In the genomic region with DNA sequence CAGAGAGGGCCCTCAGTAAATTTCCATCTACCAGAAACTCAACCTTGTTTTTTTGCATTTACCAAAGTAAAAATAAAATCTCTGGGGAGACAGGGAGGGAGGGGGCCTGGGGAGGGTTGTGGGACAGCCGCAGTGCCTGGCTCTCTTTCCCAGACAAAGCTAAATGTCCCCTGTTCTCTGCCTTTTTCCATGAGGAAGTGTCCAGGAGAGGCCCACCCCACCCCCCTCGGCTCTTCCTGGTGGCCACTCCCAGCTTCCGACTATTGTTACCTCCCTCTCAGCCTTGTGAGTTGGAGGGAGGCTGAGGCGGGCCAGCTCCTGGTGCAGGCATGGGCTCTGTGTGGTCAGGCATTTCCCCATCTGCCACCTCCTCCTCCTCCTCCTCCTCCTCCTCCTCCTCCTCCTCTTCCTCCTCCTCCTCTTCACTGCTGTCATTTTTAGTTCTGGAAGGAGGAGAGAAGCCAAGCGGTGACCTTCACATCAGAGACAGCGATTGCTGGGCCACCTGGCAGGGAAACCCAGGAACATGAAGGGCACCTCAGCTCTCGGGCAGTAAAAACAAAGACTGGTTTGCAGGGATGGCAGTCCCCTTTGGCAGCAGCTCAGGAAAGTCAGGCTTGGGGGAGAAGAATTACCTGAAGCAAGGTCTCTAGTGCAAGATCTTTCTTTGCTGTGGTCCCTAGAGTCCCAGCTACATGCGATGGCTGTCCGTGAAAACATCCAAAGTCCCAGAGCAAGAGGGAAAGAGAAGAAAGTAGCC, we compare ENCODE assay signal across 9 mouse cellular contexts.
DNase-seq lines count a peak whose midpoint lies in the region; ATAC-seq and TF ChIP-seq lines count a peak whose summit lies in the region.
"Had no signal": no experiment of that assay in that cellular context is flagged by ENCODE, and none has a peak within 500 bp of the region (broad histone marks: within the 10 kb centered on the region; RNA-seq: fewer than 3 reads in every experiment).

No protein-coding gene starts in this region.

- no peaks in the 10 kb centered on the region for H3K9me3 ChIP-seq in intestine, embryonic 15.5 days
- H3K9me3 ChIP-seq in liver, embryonic 11.5 days (ENCODE audit: control insufficient read depth, low read length): no peaks in the 10 kb centered on the region

- no peak overlapping the region for H3K4me2 ChIP-seq in intestine, embryonic 15.5 days (replicated peaks)
- no peak overlapping the region for H3K4me2 ChIP-seq in liver, embryonic 11.5 days

- no peaks in the 10 kb centered on the region for H3K27me3 ChIP-seq in intestine, embryonic 15.5 days (replicated peaks)
- no peaks in the 10 kb centered on the region for H3K27me3 ChIP-seq in liver, embryonic 11.5 days (replicated peaks; ENCODE audit: control insufficient read depth, insufficient read depth, low read length)

- ATAC-seq in intestine, embryonic 15.5 days: no peak
- ATAC-seq in liver, embryonic 11.5 days (replicated peaks; ENCODE audit: low FRiP score): 0 out of 2 replicates have a peak, but pooled peaks have one; percentile 11

- peak overlapping the region; percentile 88 for H3K27ac ChIP-seq in cortical plate, adult 2 months (ENCODE audit: insufficient read depth, low read length)
- H3K27ac ChIP-seq in intestine, embryonic 15.5 days: peak overlapping the region; percentile 89; the same call in 1 of the 2 replicates
- H3K27ac ChIP-seq in liver, embryonic 11.5 days (ENCODE audit: low read depth, low read length): peak overlapping the region; percentile 30; the same call in 1 of the 2 replicates

- 0 out of 2 replicates have a peak, but pooled peaks cover 5% of the 10 kb centered on the region for H3K4me1 ChIP-seq in cortical plate, adult 2 months (ENCODE audit: control insufficient read depth, insufficient read depth, low read length)
- peaks cover 64% of the 10 kb centered on the region for H3K4me1 ChIP-seq in intestine, embryonic 15.5 days (replicated peaks)
- H3K4me1 ChIP-seq in liver, embryonic 11.5 days (replicated peaks; ENCODE audit: control insufficient read depth, insufficient read depth, low read length): peaks cover 50% of the 10 kb centered on the region

- no peaks in the 10 kb centered on the region for H3K36me3 ChIP-seq in intestine, embryonic 15.5 days
- H3K36me3 ChIP-seq in liver, embryonic 11.5 days (ENCODE audit: control insufficient read depth, insufficient read depth, low read length): no peaks in the 10 kb centered on the region

- intact Hi-C loops in gastrocnemius, postnatal 14 days (cut with DNase I; ENCODE audit: low total_unique reads): loop anchor here (2.0 kb wide), 1 partner anchor 137 kb away; no protein-coding TSS in a partner anchor

- no peak overlapping the region for H3K9ac ChIP-seq in intestine, embryonic 15.5 days
- H3K9ac ChIP-seq in liver, embryonic 11.5 days (ENCODE audit: low read depth, low read length): no peak overlapping the region

- TF ChIP-seq POLR2A in cortical plate, adult 2 months (IDR thresholded peaks at IDR 0.05; ENCODE audit: extremely low read depth, insufficient read depth, low read length): no peak

- peak; percentile 48 for DNase-seq in adrenal gland, postnatal 25 days
- DNase-seq in liver, embryonic 11.5 days (ENCODE audit: low spot score): no peak
- no peak for DNase-seq in cerebellum, postnatal 4 days (ENCODE audit: low spot score in 2 of 2)
- DNase-seq in urinary bladder, postnatal 4 days (ENCODE audit: low spot score in 2 of 2): no peak
- no peak for DNase-seq in gastrocnemius, postnatal 14 days
- no peak for DNase-seq in cerebellum, postnatal 25 days
- DNase-seq: cerebellum, adult 9-11 months had no signal

- no peak for TF ChIP-seq CTCF in cortical plate, adult 2 months (IDR thresholded peaks at IDR 0.05; ENCODE audit: extremely low read depth, insufficient read depth, low read length)

- no peak overlapping the region for H3K4me3 ChIP-seq in cortical plate, adult 2 months (ENCODE audit: insufficient read depth, low read length)
- no peak overlapping the region for H3K4me3 ChIP-seq in intestine, embryonic 15.5 days (replicated peaks)
- H3K4me3 ChIP-seq in liver, embryonic 11.5 days (ENCODE audit: low read depth, low read length): no peak overlapping the region

- 74% methylated on average over 9 of the region's 9 CpGs for WGBS in intestine, embryonic 15.5 days
- WGBS in liver, embryonic 11.5 days: 60% methylated on average over 9 of the region's 9 CpGs

Comparison
In these comparisons a context has a peak if more than half of its experiments do, and no peak if none do; other contexts are left out.
1. H3K27ac ChIP-seq: peak in every context shown above with its lines; median percentile 89 in intestine, embryonic 15.5 days; 88 in cortical plate, adult 2 months; 30 in liver, embryonic 11.5 days.